In genomic region chr10:45916928-45917327, GRCm38 (mm10) we compare ENCODE assay signal across 9 mouse cellular contexts.
A peak's percentile ranks its signal among the peaks of the same experiment; 100 is the strongest.
DNase-seq lines count a peak whose midpoint lies in the region; ATAC-seq and TF ChIP-seq lines count a peak whose summit lies in the region.
"Had no signal": no experiment of that assay in that cellular context is flagged by ENCODE, and none has a peak within 500 bp of the region (broad histone marks: within the 10 kb centered on the region; RNA-seq: fewer than 3 reads in every experiment).

No protein-coding gene starts in this region.

- TF ChIP-seq EP300 in liver, postnatal 0 days (IDR thresholded peaks at IDR 0.05; ENCODE audit: low read depth): no peak

- no peak overlapping the region for H3K9ac ChIP-seq in liver, postnatal 0 days (replicated peaks)
- no peak overlapping the region for H3K9ac ChIP-seq in liver, embryonic 11.5 days (ENCODE audit: low read depth, low read length)
- H3K9ac ChIP-seq: heart, embryonic 15.5 days had no signal

- peak; percentile 70 for TF ChIP-seq CTCF in liver, postnatal 0 days (IDR thresholded peaks at IDR 0.05; ENCODE audit: low read depth)

- WGBS in liver, postnatal 0 days (ENCODE audit: insufficient replicate concordance): 26% methylated on average over 3 of the region's 3 CpGs
- WGBS in liver, embryonic 11.5 days: 24% methylated on average over 3 of the region's 3 CpGs

- H3K4me1 ChIP-seq in liver, postnatal 0 days (ENCODE audit: insufficient read depth): no peaks in the 10 kb centered on the region
- H3K4me1 ChIP-seq in liver, embryonic 11.5 days (replicated peaks; ENCODE audit: control insufficient read depth, insufficient read depth, low read length): no peaks in the 10 kb centered on the region
- H3K4me1 ChIP-seq: heart, embryonic 15.5 days had no signal

- no peak overlapping the region for H3K27ac ChIP-seq in liver, postnatal 0 days (ENCODE audit: low read depth)
- H3K27ac ChIP-seq in liver, embryonic 11.5 days (ENCODE audit: low read depth, low read length): no peak overlapping the region
- H3K27ac ChIP-seq: heart, embryonic 15.5 days had no signal

- no peak overlapping the region for H3K4me3 ChIP-seq in liver, postnatal 0 days (ENCODE audit: low read depth, low read length)
- no peak overlapping the region for H3K4me3 ChIP-seq in liver, embryonic 11.5 days (ENCODE audit: low read depth, low read length)
- H3K4me3 ChIP-seq: heart, embryonic 15.5 days had no signal

- ATAC-seq in frontal cortex, adult (ENCODE audit: low TSS enrichment): peak; percentile 83
- no peak for ATAC-seq in liver, postnatal 0 days
- ATAC-seq in liver, embryonic 11.5 days (replicated peaks; ENCODE audit: low FRiP score): no peak

- H3K36me3 ChIP-seq in liver, postnatal 0 days (replicated peaks; ENCODE audit: insufficient read depth, low read length): no peaks in the 10 kb centered on the region
- H3K36me3 ChIP-seq in liver, embryonic 11.5 days (ENCODE audit: control insufficient read depth, insufficient read depth, low read length): no peaks in the 10 kb centered on the region
- H3K36me3 ChIP-seq: heart, embryonic 15.5 days had no signal

- DNase-seq in frontal cortex, postnatal 14 days (ENCODE audit: low spot score in 2 of 2): no peak
- no peak for DNase-seq in liver, postnatal 0 days
- no peak for DNase-seq in liver, embryonic 11.5 days (ENCODE audit: low spot score)
- peak; percentile 73 for DNase-seq in NIH3T3 (ENCODE audit: low read depth)
- peak; percentile 10 for DNase-seq in lung, postnatal 36 days
- DNase-seq in thymus, postnatal 4 days: no peak
- no peak for DNase-seq in urinary bladder, adult 18-20 months (ENCODE audit: low spot score in 2 of 2)

- H3K4me2 ChIP-seq in liver, postnatal 0 days (ENCODE audit: low read depth, low read length): no peak overlapping the region
- H3K4me2 ChIP-seq in liver, embryonic 11.5 days: no peak overlapping the region
- H3K4me2 ChIP-seq: heart, embryonic 15.5 days had no signal

- H3K9me3 ChIP-seq in liver, postnatal 0 days (ENCODE audit: low read length): no peaks in the 10 kb centered on the region
- no peaks in the 10 kb centered on the region for H3K9me3 ChIP-seq in liver, embryonic 11.5 days (ENCODE audit: control insufficient read depth, low read length)
- H3K9me3 ChIP-seq: heart, embryonic 15.5 days had no signal

- no peaks in the 10 kb centered on the region for H3K27me3 ChIP-seq in liver, postnatal 0 days (ENCODE audit: insufficient read depth, low read length)
- H3K27me3 ChIP-seq in liver, embryonic 11.5 days (replicated peaks; ENCODE audit: control insufficient read depth, insufficient read depth, low read length): no peaks in the 10 kb centered on the region
- H3K27me3 ChIP-seq: heart, embryonic 15.5 days had no signal

Comparison
In these comparisons a context has a peak if more than half of its experiments do, and no peak if none do; other contexts are left out.
1. DNase-seq: peak in NIH3T3 (single experiment) and lung, postnatal 36 days (single experiment); none in frontal cortex, postnatal 14 days (0 of 2), liver, postnatal 0 days (single experiment), liver, embryonic 11.5 days (single experiment), thymus, postnatal 4 days (single experiment) and urinary bladder, adult 18-20 months (0 of 2).